Mouse (Mus musculus): ENCODE results near the gene Rere. TPM values are rescaled to one million over a fixed set of nuclear protein-coding genes. Genes with fewer than 3 reads are reported as not detected.
"Not testable (repeated sequence)": the region's sequence is repeated elsewhere in the genome, so short reads cannot be mapped to it uniquely, and the experiment has no call there.

The Rere gene
- polyA plus RNA-seq, 1 experiment from 2014 or later, result 23.7 TPM

DNA sequence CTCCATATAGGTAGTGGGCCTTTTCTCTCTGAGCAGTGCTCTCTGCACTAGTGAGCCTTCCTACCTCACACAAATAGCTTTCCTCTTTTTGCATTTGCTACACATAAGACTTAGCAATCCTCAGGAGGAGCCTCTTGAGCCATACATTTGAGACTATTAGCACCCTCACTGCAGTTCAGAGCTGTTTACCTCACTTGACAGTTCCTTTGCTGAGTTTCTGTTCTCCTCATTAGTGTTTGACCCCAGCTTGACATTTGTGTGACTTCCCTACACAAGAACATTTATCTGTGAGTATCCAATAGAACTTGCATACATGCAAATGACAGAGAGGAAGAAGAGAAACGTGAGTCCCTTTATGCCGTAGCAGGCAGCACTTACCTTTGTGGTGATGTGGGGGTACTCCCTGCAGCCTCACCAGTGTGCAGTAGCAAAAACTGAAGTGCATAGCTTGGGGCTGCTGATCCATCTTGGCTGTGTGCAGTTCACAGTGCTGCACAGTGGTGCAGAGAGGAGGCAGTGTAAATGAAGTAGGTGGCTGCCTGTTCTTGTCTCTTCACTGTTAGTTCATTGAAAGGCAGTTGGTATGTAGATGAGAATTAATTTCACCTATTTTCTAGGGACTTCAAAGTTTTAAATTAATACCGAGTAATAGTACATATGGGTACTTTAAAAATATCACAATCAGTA, 227.7 kb downstream of the Rere start:
- Histone ChIP-seq H3K27me3 (replicated peaks) (no peaks in the 10 kb centered on the region), H3K4me1 (no peaks in the 10 kb centered on the region), H3K9me3 (no peaks in the 10 kb centered on the region), H3K27ac (no peak overlapping the region), H3K4me2 (no peak overlapping the region), H3K4me3 (replicated peaks) (no peak overlapping the region), H3K9ac (no peak overlapping the region), H3K36me3 (peaks cover 15% of the 10 kb centered on the region)
- WGBS, result 70% methylated on average over 3 of the region's 3 CpGs
- ATAC-seq (ENCODE audit: insufficient read depth, low FRiP score, low read depth), result no peak

DNA sequence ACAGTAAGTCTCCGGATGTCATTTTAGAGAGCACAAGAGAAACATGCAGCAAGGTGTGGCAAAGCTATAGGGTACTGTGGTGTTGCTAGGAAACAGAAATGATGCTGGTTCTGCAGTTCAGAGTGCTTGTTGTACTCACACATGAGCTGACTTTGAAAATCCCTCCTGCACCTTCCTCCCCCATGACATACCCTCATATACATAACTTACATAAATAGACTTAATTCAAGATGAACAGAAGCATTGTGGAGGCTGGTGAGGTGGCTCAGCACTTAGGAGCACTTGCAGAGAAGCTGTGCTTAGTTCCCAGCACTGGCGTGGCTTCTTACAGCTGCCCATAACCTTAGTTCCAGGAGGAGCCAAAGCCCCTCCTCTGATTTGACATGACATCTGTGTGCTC, 228.6 kb downstream of the Rere start:
- no peak overlapping the region for H3K9ac ChIP-seq
- no peak overlapping the region for H3K4me3 ChIP-seq (replicated peaks)
- no peak overlapping the region for H3K27ac ChIP-seq
- H3K36me3 ChIP-seq, result peaks cover 15% of the 10 kb centered on the region
- WGBS, result 85% methylated on average over 2 of the region's 2 CpGs
- no peak overlapping the region for H3K4me2 ChIP-seq
- no peak for ATAC-seq (ENCODE audit: insufficient read depth, low FRiP score, low read depth)
- H3K9me3 ChIP-seq, result no peaks in the 10 kb centered on the region
- H3K27me3 ChIP-seq (replicated peaks), result no peaks in the 10 kb centered on the region
- no peaks in the 10 kb centered on the region for H3K4me1 ChIP-seq

DNA sequence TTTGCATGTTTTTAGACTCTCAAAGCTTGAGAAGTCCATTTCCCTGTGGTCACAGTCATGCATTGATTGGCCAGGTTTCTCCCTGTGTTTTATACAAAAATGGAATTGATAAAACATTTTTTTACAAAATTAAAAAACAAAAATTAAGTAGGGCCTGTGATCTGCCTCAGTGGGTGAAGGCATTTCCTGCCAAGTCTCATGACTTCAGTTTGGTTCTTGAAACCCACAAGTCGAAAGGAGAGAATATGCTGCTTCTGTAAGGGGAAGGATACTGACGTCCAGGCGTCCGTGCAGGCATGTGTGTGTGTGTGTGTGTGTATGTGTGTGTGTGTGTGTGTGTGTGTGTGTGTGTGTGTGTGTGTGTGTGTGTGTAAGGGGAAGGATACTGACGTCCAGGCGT, 231.9 kb downstream of the Rere start:
- H3K9me3 ChIP-seq; H3K4me1 ChIP-seq; H3K4me2 ChIP-seq; H3K9ac ChIP-seq; ATAC-seq (ENCODE audit: insufficient read depth, low FRiP score, low read depth); H3K27me3 ChIP-seq (replicated peaks); H3K4me3 ChIP-seq (replicated peaks); H3K27ac ChIP-seq: not testable (repeated sequence)
- peaks cover 15% of the 10 kb centered on the region for H3K36me3 ChIP-seq
- WGBS, result 84% methylated on average over 5 of the region's 6 CpGs

DNA sequence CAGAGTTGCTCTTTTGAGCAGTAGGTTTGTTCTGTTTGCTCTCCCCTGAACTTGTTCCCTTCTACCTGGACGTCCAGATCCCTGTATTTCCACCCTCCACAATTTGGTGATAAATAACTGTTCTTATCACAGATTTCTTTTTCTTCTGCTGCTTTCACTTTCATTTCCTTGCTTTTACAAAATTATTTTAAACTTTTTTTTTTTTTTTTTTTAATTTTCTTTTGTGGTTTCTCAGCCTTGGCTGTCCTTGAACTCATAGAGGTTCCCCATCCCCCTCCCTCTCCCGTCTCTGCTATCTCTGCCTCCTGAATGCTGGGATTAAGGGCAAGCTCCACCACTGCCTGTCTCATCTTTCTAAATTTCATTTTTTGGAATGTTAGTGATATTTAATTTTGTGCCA, 234.8 kb downstream of the Rere start:
- H3K27me3 ChIP-seq (replicated peaks), result no peaks in the 10 kb centered on the region
- WGBS, result 51% methylated on average over 2 of the region's 2 CpGs
- 0 out of 2 replicates have a peak, but pooled peaks cover 5% of the 10 kb centered on the region for H3K36me3 ChIP-seq
- no peak overlapping the region for H3K4me3 ChIP-seq (replicated peaks)
- H3K4me1 ChIP-seq, result 0 out of 2 replicates have a peak, but pooled peaks cover 2% of the 10 kb centered on the region
- no peak overlapping the region for H3K4me2 ChIP-seq
- no peak for ATAC-seq (ENCODE audit: insufficient read depth, low FRiP score, low read depth)
- no peaks in the 10 kb centered on the region for H3K9me3 ChIP-seq
- no peak overlapping the region for H3K9ac ChIP-seq
- H3K27ac ChIP-seq, result no peak overlapping the region

DNA sequence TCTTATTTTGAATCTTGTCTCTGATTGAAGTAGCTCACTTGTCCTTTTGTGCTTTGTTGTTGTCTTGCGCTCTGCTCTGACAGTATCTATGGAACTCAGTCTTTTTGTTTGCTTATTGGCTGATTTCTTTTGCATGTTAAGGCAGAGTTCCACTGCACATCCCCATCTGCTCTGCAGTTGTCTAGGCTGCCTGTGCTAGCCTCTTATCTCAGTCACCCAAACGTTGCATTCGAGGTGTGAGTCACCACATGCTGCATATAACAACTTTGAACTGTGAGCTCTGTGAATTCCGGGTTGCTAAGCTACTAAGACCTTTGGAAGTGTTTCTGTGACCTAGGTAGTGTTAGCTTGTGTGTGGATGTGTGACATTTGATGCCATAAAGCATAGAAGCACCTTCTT, 235.9 kb downstream of the Rere start:
- Histone ChIP-seq H3K9me3 (no peaks in the 10 kb centered on the region), H3K4me1 (0 out of 2 replicates have a peak, but pooled peaks cover 2% of the 10 kb centered on the region), H3K4me2 (no peak overlapping the region), H3K36me3 (no peaks in the 10 kb centered on the region), H3K27ac (peak overlapping the region; percentile 41), H3K4me3 (replicated peaks) (no peak overlapping the region), H3K9ac (no peak overlapping the region), H3K27me3 (replicated peaks) (no peaks in the 10 kb centered on the region)
- ATAC-seq (ENCODE audit: insufficient read depth, low FRiP score, low read depth), result peak; percentile 90
- 24% methylated on average over 4 of the region's 4 CpGs for WGBS

DNA sequence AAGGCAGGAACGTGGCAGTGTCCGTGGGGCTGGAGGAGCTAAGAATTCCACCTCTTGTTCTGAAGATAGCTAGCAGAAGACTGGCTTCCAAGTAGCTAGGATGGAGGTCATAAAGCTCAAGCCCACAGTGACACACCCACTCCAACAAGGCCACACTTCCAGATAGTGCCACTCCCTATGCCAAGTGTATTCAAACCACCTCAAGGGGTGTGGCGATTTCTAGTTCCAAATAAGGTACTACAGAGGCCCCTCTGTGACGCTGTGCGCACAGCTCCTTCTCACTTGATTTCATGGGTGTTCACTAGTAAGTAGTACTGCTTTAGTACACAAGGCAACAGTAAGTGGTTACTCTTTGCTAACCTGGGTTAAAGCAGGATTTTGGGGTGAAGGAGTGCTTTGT, 237.4 kb downstream of the Rere start:
- WGBS, result 79% methylated on average over 5 of the region's 5 CpGs
- 0 out of 2 replicates have a peak, but pooled peaks cover 2% of the 10 kb centered on the region for H3K4me1 ChIP-seq
- no peaks in the 10 kb centered on the region for H3K36me3 ChIP-seq
- H3K27ac ChIP-seq, result peak overlapping the region; percentile 48; the same call in 1 of the 2 replicates
- peak; percentile 92 for ATAC-seq (ENCODE audit: insufficient read depth, low FRiP score, low read depth)
- H3K4me3 ChIP-seq (replicated peaks), result no peak overlapping the region
- no peak overlapping the region for H3K9ac ChIP-seq
- H3K4me2 ChIP-seq, result no peak overlapping the region
- H3K27me3 ChIP-seq (replicated peaks), result no peaks in the 10 kb centered on the region
- no peaks in the 10 kb centered on the region for H3K9me3 ChIP-seq

DNA sequence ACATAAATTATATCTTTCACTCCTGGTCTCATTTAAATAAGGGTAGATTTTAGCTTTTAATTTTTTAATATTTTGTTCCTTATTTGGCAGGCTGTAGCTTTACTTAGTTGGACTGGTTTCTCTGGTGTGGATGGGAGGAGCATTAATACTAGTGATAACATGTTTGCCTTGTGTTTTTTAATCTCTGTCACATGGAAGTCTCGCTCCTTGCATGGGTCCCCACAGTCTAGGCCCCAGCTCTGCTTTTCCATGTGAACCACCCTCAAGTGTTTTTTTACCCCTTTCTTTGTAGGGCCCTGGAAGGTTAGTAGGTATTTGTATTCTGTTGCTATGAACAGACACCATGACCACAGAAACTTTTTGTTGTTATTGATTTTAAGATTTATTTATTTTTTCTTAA, 238.6 kb downstream of the Rere start:
- Histone ChIP-seq H3K27me3 (replicated peaks) (no peaks in the 10 kb centered on the region), H3K9ac (no peak overlapping the region), H3K4me3 (replicated peaks) (no peak overlapping the region), H3K9me3 (no peaks in the 10 kb centered on the region), H3K36me3 (no peaks in the 10 kb centered on the region), H3K27ac (no peak overlapping the region), H3K4me2 (no peak overlapping the region), H3K4me1 (0 out of 2 replicates have a peak, but pooled peaks cover 2% of the 10 kb centered on the region)
- 69% methylated on average over 1 of the region's 1 CpGs for WGBS
- ATAC-seq (ENCODE audit: insufficient read depth, low FRiP score, low read depth), result no peak

DNA sequence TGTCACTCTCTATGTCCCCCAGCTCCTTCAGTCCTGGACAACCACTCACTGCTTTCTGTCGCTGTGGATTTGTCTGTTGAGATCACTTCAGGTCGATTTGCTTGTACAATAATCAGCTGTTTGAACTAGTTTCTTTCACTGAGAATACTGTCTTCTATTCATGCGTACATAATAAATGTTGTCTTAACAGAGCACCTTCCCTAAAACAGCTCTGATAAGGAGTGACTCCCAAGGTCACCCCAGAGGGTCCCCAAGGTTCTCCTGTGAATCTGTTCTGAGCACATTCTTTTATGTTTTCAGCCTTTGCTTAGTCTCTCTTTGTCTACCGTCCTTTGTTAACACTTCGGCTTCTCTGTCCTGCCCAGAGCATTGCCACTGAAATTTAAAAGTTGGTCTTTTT, 241.0 kb downstream of the Rere start:
- no peak for ATAC-seq (ENCODE audit: insufficient read depth, low FRiP score, low read depth)
- no peak overlapping the region for H3K27ac ChIP-seq
- H3K36me3 ChIP-seq, result no peaks in the 10 kb centered on the region
- H3K27me3 ChIP-seq (replicated peaks), result no peaks in the 10 kb centered on the region
- no peak overlapping the region for H3K4me3 ChIP-seq (replicated peaks)
- no peaks in the 10 kb centered on the region for H3K9me3 ChIP-seq
- no peak overlapping the region for H3K4me2 ChIP-seq
- WGBS, result 56% methylated on average over 5 of the region's 5 CpGs
- no peak overlapping the region for H3K9ac ChIP-seq
- 0 out of 2 replicates have a peak, but pooled peaks cover 2% of the 10 kb centered on the region for H3K4me1 ChIP-seq

DNA sequence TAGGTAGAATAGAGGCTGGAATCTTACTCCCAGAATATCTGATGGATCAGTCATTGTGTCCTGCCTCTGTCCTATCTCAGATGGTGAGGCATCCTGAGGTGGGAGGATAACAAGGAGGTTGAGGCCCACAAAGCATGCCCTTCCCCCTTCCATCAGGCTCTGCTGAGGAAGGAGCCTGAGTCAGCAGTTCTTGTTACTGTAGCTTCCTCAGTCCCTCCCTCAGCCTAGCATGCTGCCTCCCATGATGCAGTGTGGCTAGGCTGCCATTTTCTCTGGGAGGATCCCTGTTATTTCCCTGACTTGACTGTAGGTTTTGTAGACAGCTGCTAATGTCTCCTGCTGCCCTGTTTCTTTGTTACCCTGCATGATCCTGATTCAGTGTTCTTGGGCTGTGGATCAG, 241.9 kb downstream of the Rere start:
- peak; percentile 60; the same call in 1 of the 2 replicates for ATAC-seq (ENCODE audit: insufficient read depth, low FRiP score, low read depth)
- Histone ChIP-seq H3K36me3 (no peaks in the 10 kb centered on the region), H3K9ac (no peak overlapping the region), H3K4me2 (no peak overlapping the region), H3K27me3 (replicated peaks) (no peaks in the 10 kb centered on the region), H3K27ac (no peak overlapping the region), H3K4me1 (0 out of 2 replicates have a peak, but pooled peaks cover 2% of the 10 kb centered on the region), H3K4me3 (replicated peaks) (no peak overlapping the region), H3K9me3 (no peaks in the 10 kb centered on the region)

DNA sequence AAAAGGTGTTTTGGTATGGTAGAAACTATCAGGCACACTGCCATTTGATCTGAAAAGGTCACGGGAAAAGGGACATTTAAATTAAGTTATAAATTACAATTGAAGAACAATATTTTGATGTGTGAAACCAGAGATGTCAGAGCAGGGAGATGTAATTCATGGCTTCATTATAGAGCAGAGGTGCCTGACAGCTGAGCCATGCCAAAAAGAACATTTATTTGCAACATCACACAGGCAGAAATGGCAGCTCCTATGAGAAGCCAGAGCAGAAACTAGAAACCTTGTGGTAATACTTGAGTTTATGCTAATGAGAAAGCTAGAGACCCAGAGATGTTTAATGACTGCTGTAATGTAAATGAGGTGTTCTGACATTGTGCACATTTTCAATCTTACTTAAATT, 244.8 kb downstream of the Rere start:
- Histone ChIP-seq H3K4me3 (replicated peaks) (no peak overlapping the region), H3K9me3 (no peaks in the 10 kb centered on the region), H3K27me3 (replicated peaks) (no peaks in the 10 kb centered on the region), H3K9ac (no peak overlapping the region), H3K36me3 (0 out of 2 replicates have a peak, but pooled peaks cover 6% of the 10 kb centered on the region), H3K4me2 (no peak overlapping the region), H3K4me1 (0 out of 2 replicates have a peak, but pooled peaks cover under 1% of the 10 kb centered on the region), H3K27ac (no peak overlapping the region)
- WGBS, result 73% methylated on average over 1 of the region's 1 CpGs
- ATAC-seq (ENCODE audit: insufficient read depth, low FRiP score, low read depth), result no peak

DNA sequence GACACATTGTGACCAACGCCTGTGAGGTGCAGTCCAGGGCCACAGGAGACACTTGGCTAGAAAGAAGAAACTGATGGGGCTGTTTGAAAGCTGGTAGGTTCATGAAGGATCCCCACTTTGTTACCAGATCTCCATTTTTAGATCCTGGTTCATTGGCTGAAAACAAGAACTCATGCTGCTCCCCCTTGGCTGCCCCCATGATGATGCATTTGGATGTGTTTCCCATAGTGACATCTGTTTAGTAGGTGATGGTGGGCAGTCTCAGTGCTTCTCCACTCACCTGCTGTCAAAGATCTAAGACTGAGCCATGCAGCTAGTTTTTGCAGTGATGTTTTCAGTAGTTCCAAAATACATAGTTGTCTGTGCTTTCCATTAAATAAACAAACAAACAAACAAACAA, 247.0 kb downstream of the Rere start:
- Histone ChIP-seq H3K27me3 (replicated peaks) (no peaks in the 10 kb centered on the region), H3K4me2 (no peak overlapping the region), H3K27ac (no peak overlapping the region), H3K4me1 (0 out of 2 replicates have a peak, but pooled peaks cover 3% of the 10 kb centered on the region), H3K4me3 (replicated peaks) (no peak overlapping the region), H3K9me3 (no peaks in the 10 kb centered on the region), H3K9ac (no peak overlapping the region), H3K36me3 (0 out of 2 replicates have a peak, but pooled peaks cover 6% of the 10 kb centered on the region)
- ATAC-seq (ENCODE audit: insufficient read depth, low FRiP score, low read depth), result no peak
- 88% methylated on average over 1 of the region's 1 CpGs for WGBS

DNA sequence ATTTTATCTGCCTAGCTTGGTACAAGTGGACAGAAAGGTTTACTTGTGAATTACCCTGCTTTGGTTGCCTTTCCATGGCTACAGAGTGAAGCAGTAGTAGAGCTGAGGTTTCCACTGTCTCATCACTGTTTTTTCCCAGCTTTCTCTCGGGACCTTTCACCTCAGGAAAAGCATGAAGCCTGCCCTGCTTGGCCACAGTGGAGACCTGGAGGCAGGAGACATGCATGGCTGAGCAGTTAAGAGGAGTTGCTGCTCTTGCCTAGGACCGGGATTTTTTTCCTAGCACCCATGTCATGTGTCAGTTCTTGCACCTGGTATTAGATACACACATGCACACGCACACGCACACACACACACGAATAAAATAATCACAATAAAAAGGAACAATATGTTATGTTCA, 247.4 kb downstream of the Rere start:
- Histone ChIP-seq H3K27me3 (replicated peaks) (no peaks in the 10 kb centered on the region), H3K4me1 (0 out of 2 replicates have a peak, but pooled peaks cover 3% of the 10 kb centered on the region), H3K36me3 (0 out of 2 replicates have a peak, but pooled peaks cover 6% of the 10 kb centered on the region), H3K9ac (no peak overlapping the region), H3K9me3 (no peaks in the 10 kb centered on the region), H3K27ac (no peak overlapping the region), H3K4me3 (replicated peaks) (no peak overlapping the region), H3K4me2 (no peak overlapping the region)
- no peak for ATAC-seq (ENCODE audit: insufficient read depth, low FRiP score, low read depth)
- 86% methylated on average over 5 of the region's 5 CpGs for WGBS

Measured in stomach, embryonic 15.5 days (tissue).